In the genomic region with DNA sequence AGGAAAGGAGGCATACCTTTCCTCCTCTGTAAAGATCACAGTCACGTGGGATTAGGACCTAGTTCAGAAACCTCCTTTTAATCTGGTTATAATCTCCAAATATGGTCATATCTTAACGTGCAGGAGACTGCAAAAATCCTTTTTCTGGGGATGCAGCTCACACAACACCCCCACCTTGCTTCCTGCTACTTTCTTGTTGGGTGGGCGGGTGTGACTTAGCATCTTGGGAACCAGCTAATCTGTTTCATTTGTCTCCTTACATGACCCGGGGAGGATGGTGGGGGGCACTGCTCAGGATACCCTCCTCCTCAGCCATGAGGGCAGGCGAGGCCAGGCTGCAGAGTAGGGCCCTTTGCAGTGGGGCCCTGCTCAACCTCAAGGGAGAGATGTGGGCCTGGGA, we compare ENCODE assay signal across 14 mouse cellular contexts. TPM values are rescaled to one million over a fixed set of nuclear protein-coding genes. Genes with fewer than 3 reads are reported as not detected.
DNase-seq lines count a peak whose midpoint lies in the region.
"Had no signal": no experiment of that assay in that cellular context is flagged by ENCODE, and none has a peak within 500 bp of the region (broad histone marks: within the 10 kb centered on the region; RNA-seq: fewer than 3 reads in every experiment).

No protein-coding gene starts in this region.

- no peak for DNase-seq in heart, embryonic 10.5 days (ENCODE audit: low spot score)
- no peak for DNase-seq in heart, postnatal 10 days
- peak; percentile 86 for DNase-seq in right cerebral cortex, adult 18-20 months
- DNase-seq in right cerebral cortex, postnatal 4 days = no peak
- DNase-seq in left cerebral cortex, postnatal 36 days (ENCODE audit: low spot score in 2 of 2) = peak; percentile 66 to 70
- DNase-seq in ovary, postnatal 36 days (ENCODE audit: low spot score) = no peak
- no peak for DNase-seq in embryo, embryonic 11 days
- no peak for DNase-seq in layer of hippocampus, adult 8-10 months (ENCODE audit: low spot score in 2 of 2)
- DNase-seq: cerebellum, postnatal 25 days; heart, adult 18-20 months; heart, postnatal 14 days; kidney, postnatal 14 days had no signal

- no peaks in the 10 kb centered on the region for H3K9me3 ChIP-seq in heart, embryonic 10.5 days
- H3K9me3 ChIP-seq: hindbrain, embryonic 15.5 days; megakaryocyte, embryonic 14.5 days had no signal

- no peaks in the 10 kb centered on the region for H3K27me3 ChIP-seq in heart, embryonic 10.5 days (ENCODE audit: insufficient read depth, poor library complexity, severe bottlenecking)
- H3K27me3 ChIP-seq: hindbrain, embryonic 15.5 days; megakaryocyte, embryonic 14.5 days had no signal

- H3K4me1 ChIP-seq in heart, embryonic 10.5 days = peaks cover 48% of the 10 kb centered on the region
- H3K4me1 ChIP-seq: hindbrain, embryonic 15.5 days had no signal

- no peak overlapping the region for H3K4me3 ChIP-seq in heart, embryonic 10.5 days
- H3K4me3 ChIP-seq: hindbrain, embryonic 15.5 days; megakaryocyte, embryonic 14.5 days had no signal

- 67% methylated on average over 5 of the region's 5 CpGs for WGBS in heart, embryonic 10.5 days

- intact Hi-C loops in heart, postnatal 10 days (cut with DNase I) = no loop called here
- intact Hi-C loops in left cerebral cortex, postnatal 36 days (cut with DNase I) = no loop called here

- H3K36me3 ChIP-seq in heart, embryonic 10.5 days = peaks cover 5% of the 10 kb centered on the region; the same call in 1 of the 2 replicates
- H3K36me3 ChIP-seq: hindbrain, embryonic 15.5 days had no signal

- H3K27ac ChIP-seq in heart, embryonic 10.5 days = peak overlapping the region; percentile 36; the same call in 1 of the 2 replicates
- H3K27ac ChIP-seq: hindbrain, embryonic 15.5 days had no signal

RNA-seq across cellular contexts. Expression of a gene that starts 9.4 kb away (rescaled TPM):
- polyA plus RNA-seq in heart, embryonic 10.5 days (2016; fragmentation: Nextera tagmentation; extraction: Ambion mirVana) = 70.6 and 79.7 TPM in 2 replicates
- total RNA-seq in heart, postnatal 10 days (2021) = 10 to 100 TPM; 35.2 to 37.9 TPM
- 10 to 100 TPM; 69.2 to 84.8 TPM for total RNA-seq in left cerebral cortex, postnatal 36 days (2021)
- 100 to 1,000 TPM in 1 of 4 experiments, 10 to 100 TPM in 3; 72.0 to 102 (median 84.5) TPM for total RNA-seq in layer of hippocampus, adult 8-10 months (2022)

Comparison
In these comparisons a context has a peak if more than half of its experiments do, and no peak if none do; other contexts are left out.
1. DNase-seq: peak in right cerebral cortex, adult 18-20 months (single experiment) and left cerebral cortex, postnatal 36 days (2 of 2); none in heart, embryonic 10.5 days (single experiment), heart, postnatal 10 days (0 of 2), right cerebral cortex, postnatal 4 days (single experiment), ovary, postnatal 36 days (single experiment), embryo, embryonic 11 days (single experiment) and layer of hippocampus, adult 8-10 months (0 of 2).